Mouse (Mus musculus): ENCODE results near the gene Kmt5a.
"Not testable (repeated sequence)": the region's sequence is repeated elsewhere in the genome, so short reads cannot be mapped to it uniquely, and the experiment has no call there.

Kmt5a gene

DNA sequence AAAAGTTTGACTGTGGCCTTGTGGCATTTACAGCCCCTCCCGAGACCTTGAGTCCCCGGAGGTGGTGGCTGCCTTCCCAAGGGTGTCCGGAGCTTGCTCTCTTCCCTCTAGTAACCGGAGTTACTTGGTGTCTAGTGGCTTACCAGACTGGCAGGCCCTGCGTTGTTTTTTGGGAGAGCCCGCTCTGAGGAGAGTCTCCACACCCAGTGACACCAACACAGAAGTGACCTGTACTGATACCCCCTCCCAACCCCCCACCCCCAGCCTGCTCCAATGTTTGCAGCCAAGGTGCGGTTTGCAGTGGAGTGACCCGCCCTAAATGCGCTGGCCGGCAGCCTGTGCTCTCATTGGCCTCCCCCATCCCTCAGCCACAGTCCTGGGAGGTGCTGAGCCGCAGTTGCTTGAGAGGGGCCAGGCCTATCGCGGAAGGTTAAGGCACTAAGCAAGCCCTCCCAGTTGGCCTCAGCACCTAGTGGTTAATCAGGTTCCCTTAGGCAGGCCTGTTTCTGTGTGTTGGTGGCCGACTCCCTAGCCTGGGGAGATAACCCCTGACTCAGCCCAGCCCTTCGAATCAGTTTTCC is 6.7 kb downstream of the Kmt5a start:
- DNase-seq (ENCODE audit: low read depth) = peak; percentile 68

- DNase-seq (ENCODE audit: low read depth) = no peak
Measured at GRCm38 (mm10) chr5:124449494-124449893, 9.8 kb downstream of the Kmt5a start.

GRCm38 (mm10) chr5:124450051-124450450 is 10.3 kb downstream of the Kmt5a start:
- DNase-seq (ENCODE audit: low read depth) = no peak

- no peak for DNase-seq (ENCODE audit: low read depth)
Measured at GRCm38 (mm10) chr5:124450641-124451340, 11.1 kb downstream of the Kmt5a start.

DNA sequence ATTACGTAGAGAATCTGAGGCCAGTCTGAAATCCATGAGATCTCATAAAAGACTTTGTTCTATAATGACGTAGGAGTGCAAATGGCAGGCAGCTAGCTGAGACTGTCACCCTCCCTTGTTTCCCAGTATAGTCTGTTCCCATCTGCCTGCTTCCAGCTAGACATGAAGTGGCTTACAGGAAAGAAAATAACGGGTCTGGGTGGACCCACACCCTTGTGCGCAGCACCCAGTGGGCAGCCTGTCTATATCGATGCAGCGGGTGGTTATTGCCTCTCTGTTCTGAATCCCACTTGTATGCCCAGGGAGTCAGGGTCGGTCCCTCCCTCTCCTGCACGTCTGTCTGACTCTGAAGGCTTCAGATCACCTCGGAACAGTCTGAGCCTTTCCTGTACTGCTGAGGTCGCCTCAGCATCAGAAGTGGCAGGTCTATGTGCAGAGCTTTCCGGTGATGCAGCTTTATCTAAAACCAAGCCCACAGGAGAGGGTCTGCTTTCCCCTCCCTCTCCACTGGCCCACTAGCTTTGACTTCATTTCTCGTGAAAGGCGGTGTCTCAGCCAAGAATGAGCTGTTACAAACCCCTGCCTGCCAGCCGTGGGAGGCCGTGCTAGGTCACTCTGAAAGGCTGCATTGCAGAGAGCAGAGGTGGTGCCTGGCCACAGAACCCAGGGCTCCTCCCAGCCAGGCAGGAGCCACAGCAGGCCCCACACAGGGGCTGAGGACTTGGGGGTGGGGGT is 12.9 kb downstream of the Kmt5a start:
- no peak for DNase-seq (ENCODE audit: low read depth)

GRCm38 (mm10) chr5:124453339-124454081 is 13.8 kb downstream of the Kmt5a start:
- no peak for DNase-seq (ENCODE audit: low read depth)

GRCm38 (mm10) chr5:124454082-124454419 is 14.3 kb downstream of the Kmt5a start:
- no peak for DNase-seq (ENCODE audit: low read depth)

DNA sequence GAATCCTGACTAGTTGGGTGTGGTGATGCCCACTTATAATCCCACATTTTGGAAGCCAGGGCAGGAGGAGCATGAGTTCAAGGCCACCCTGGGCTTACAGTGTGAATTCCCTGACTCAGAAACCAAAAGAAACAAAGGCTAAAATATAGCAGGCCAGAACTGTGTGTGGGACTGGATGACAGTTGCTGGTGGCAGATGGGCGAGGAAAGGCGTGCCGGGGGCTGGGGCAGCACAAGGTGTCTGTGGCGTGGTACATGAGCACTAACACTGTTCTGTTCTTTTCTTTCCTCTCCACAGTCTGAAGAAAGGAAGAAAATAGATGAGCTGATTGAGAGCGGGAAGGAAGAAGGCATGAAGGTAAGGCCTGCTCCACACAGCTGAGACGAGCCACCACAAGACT is 17.0 kb downstream of the Kmt5a start:
- DNase-seq (ENCODE audit: low read depth) = no peak

GRCm38 (mm10) chr5:124460922-124461321 is 21.2 kb downstream of the Kmt5a start:
- DNase-seq (ENCODE audit: low read depth) = not testable (repeated sequence)

DNA sequence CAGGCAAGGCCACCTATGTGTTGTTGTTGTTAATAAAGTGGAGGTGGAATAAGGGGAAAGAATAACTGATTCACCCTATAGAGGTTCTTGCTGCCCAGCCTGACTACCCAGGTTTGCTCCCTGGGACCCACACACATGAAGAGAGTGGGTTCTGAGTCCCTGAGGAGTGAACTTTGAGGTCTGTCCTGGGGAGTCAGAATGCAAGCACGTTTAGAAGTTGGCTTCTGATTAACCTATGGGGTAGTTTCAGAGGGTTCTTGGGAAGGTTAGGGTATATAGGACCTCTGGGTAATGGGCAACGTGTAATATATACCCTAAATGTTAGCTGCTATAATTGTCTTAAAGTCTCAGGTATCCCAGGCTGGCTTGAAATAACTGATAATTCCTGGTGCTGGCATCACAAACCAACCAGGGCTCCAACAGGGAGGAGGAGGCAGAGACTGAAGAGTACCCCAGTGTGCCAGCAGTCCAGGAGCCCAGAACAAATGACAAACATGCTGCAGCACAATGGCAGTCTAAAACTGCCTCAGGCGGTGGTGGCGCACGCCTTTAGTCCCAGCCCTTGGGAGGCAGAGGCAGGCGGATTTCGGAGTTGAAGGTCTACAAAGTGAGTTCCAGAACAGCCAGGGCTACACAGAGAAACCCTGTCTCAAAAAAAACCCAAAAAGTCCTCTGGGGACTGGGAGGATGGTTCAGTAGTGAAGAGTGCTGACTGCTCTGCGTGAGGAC is 22.7 kb downstream of the Kmt5a start:
- no peak for DNase-seq (ENCODE audit: low read depth)

DNA sequence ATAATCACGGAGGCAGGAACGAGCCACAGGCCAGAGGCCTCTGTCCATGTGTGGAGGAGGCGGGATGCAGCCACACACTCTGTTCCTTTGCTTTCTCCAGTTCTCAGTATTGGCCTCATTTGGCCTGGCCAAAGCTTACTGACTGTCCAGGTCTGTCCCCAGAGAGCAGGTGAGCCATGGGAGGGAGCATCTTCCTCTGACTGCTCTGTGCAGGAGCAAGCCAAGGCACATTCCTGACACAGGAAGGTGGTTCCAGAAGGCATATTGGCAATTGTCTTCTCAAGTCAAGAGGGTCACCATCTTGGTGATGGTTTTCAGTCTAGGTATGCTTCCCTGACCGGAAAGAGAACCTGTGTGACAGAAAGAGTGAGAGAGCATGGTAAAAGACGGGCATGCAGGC is 23.7 kb downstream of the Kmt5a start:
- DNase-seq (ENCODE audit: low read depth) = no peak

DNA sequence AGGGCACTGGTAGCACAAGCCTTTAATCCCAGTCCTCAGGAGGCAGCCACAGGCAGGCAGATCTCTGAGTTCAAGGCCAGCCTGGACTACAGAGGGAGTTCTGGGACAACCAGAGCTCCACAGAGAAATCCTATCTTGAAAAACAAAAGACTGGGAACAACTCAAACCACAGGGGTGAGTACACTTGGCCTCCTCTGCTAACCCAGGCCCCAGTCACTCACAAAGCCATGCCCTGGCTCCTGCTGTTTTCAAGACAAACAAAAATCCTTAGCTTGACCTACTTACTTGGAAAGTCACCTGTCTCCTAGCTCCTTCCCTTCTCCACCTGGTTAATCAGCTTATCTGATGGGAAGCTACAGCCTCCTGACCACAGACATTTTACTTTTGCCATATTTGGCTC is 25.2 kb downstream of the Kmt5a start:
- DNase-seq (ENCODE audit: low read depth) = no peak

GRCm38 (mm10) chr5:124467766-124468165 is 28.0 kb downstream of the Kmt5a start:
- no peak for DNase-seq (ENCODE audit: low read depth)

- no peak for DNase-seq (ENCODE audit: low read depth)
Measured at GRCm38 (mm10) chr5:124468365-124468764, 28.6 kb downstream of the Kmt5a start.

- DNase-seq (ENCODE audit: low read depth) = no peak
Measured at GRCm38 (mm10) chr5:124469486-124469885, 29.8 kb downstream of the Kmt5a start.

DNA sequence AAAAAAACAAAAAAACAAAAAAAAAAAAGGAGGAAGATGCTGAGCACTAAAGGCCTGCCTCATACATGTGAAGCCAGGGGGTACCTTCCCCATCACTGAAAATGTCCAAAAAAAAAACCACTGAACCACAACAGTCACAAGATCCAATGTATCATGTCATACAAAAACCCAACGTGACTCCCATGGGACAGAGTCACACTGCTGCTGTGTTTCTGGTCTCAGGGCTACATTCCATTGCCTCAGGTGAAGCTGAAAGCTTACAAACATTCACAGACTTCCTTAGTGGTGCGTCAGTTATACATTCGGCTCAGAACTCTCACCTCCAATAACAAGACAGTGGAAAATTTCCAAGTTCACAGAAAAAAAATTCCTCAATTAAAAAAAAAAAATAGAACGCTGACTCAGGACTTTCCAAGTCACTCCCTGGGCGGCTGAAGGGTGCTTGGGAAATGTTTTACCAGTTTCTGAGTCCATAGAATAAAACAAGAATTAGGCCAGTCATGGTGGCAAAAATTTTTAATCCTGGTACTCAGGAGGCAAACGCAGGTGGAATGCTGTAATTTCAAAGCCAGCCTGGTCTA is 31.0 kb downstream of the Kmt5a start:
- DNase-seq (ENCODE audit: low read depth) = no peak

DNA sequence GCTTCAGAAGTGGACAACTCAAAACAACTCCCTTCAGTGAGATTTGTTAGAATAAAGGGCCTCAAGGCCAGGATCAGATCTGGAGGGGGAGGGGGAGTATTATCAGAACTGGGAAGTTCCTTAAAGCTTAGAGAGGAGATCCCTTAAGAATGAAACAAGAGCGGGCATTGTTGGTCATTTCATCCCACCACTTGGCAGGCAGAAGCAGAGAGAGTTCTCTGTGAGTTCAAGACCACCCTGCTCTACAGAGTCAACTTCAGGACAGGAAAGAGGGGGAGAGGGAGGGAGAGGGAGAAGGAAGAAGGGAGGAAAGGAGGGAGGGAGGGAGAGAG is 39.1 kb downstream of the Kmt5a start:
- DNase-seq (ENCODE audit: low read depth) = no peak

- no peak for DNase-seq (ENCODE audit: low read depth)
Measured at GRCm38 (mm10) chr5:124480119-124480518, 40.4 kb downstream of the Kmt5a start.

DNA sequence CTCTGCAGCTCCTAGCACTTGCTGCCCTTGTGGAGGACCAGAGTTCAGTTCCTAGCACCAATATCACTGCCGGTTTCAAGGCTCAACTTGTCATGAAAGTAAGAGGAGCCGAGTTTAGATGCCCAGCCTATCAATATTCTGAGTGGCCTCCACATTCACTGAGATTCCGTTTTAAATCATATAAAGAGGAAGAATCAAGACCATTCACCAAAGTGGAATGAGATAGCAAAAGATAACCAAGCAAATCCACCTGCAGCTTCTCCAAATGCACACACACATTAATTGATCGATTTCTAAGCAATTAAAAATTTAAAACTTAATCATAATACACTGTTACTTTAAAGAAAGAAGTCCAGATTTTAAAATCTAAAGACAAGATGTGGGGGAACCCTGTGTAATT is 42.0 kb downstream of the Kmt5a start:
- DNase-seq (ENCODE audit: low read depth) = no peak

- no peak for DNase-seq (ENCODE audit: low read depth)
Measured at GRCm38 (mm10) chr5:124482436-124482965, 42.8 kb downstream of the Kmt5a start.

DNA sequence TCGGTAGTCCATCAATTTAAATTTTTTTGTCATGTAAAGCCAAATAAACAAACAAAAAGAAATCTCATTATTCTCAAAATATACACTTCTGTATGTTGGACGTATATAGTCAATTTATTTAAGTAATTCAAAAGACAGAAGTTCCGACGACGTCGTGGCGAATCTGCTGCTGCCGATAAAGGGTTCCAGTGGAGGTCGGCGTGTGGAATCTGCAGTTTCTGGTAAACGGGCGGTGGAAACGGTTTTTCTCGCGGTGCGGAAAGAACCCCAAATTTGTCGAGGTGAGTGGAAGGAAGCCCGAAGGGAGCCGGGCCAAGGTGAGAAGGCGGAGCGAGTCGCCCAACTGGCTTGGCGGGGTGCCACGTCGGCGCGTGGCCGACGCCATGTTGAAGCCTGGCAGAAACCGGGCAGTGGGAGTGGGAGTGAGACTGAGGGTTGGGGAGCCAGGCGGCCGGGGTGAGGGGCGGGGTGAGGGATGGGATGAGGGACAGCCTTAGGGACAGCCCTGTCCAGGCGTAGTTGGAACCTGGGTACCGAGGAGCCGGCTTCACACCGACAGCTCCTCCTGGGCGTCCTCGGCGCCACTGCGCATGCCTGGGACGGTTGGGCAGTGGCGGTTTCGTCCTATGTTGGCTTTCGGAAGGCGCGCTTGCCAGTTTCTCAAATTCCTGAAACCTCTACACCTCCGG is 43.4 kb downstream of the Kmt5a start, which contains the start of gene Snrnp35:
Gene Snrnp35, plus strand, starts transcription at position 169 of the 689 bp plus-strand sequence.
- peak; percentile 86 for DNase-seq (ENCODE audit: low read depth)
